Mouse (Mus musculus) monocyte, adult 59 days (primary cell): Measurements from ENCODE around the gene Ago4. TPM values are rescaled to one million over a fixed set of nuclear protein-coding genes. Genes with fewer than 3 reads are reported as not detected.

Experiments
- total RNA-seq, 2 experiments: library from RNA; stranded (reverse); gene quantifications; one replicate each; pipeline ENCODE4 v1.2.4; 2023

The Ago4 gene
- total RNA-seq, result 10 to 100 TPM; 11.2 to 12.8 TPM

GRCm38 (mm10) chr4:126532827-126533728 is at the start of gene Ago4:
Ago4 (minus strand) TSS chr4:126533472.

GRCm38 (mm10) chr4:126556809-126557711 is 23.8 kb upstream of the Ago4 start, which contains the start of gene Clspn:
Clspn (plus strand) TSS chr4:126556935.

GRCm38 (mm10) chr4:126468285-126468901 is 64.9 kb downstream of the Ago4 start, which contains the start of gene Ago1:
Ago1 (minus strand) TSS chr4:126468583.

Other genes with a start within 250 kb of the Ago4 start
- gene Col8a2, start 246.7 kb downstream of the Ago4 start, total RNA-seq, result not detected
- gene Adprhl2, start 211.8 kb downstream of the Ago4 start, total RNA-seq, result 10 to 100 TPM; 17.9 to 23.4 TPM
- gene Tekt2, start 207.8 kb downstream of the Ago4 start, total RNA-seq, result not detected
- gene Ago3, start 103.9 kb downstream of the Ago4 start, total RNA-seq, result 10 to 100 TPM; 20.6 to 24.5 TPM
- gene Ago1, start 64.9 kb downstream of the Ago4 start, total RNA-seq, result 10 to 100 TPM; 24.4 to 27.8 TPM
- 1 to 10 TPM; 2.0 to 7.0 TPM for gene Clspn, start 23.5 kb upstream of the Ago4 start, total RNA-seq
- 1 to 10 TPM; 3.8 to 6.1 TPM for gene 5730409E04Rik, start 76.3 kb upstream of the Ago4 start, total RNA-seq
- gene Psmb2, start 144.2 kb upstream of the Ago4 start, total RNA-seq, result 100 to 1,000 TPM; 103 to 120 TPM
- not detected for gene Tfap2e, start 202.8 kb upstream of the Ago4 start, total RNA-seq
- gene Ncdn, start 220.0 kb upstream of the Ago4 start, total RNA-seq, result 10 to 100 TPM; 15.1 to 17.2 TPM
- gene AU040320, start 220.1 kb upstream of the Ago4 start, total RNA-seq, result 10 to 100 TPM; 36.8 to 39.0 TPM